Mouse (Mus musculus) embryonic facial prominence, embryonic 13.5 days (tissue): Measurements from ENCODE around the gene Srebf2. TPM values are rescaled to one million over a fixed set of nuclear protein-coding genes. Genes with fewer than 3 reads are reported as not detected.

Source experiments
- ATAC-seq: fragments of 200-750 bp; cut with Nextera tagmentation; 2 replicates; pipeline ENCODE4 v1.8.0; 2017; ENCODE audit warnings: low read depth; ENCODE audit not compliant: insufficient number of reproducible peaks, insufficient read depth, low FRiP score, low TSS enrichment
- H3K27ac ChIP-seq: fragments of 300-500 bp; sonication (generic); 2 replicates; pipeline ENCODE4 v1.5.1; 2015; ENCODE audit warnings: moderate library complexity, mild to moderate bottlenecking, inconsistent platforms
- H3K27me3 ChIP-seq: fragments of 300-500 bp; sonication (generic); 2 replicates; pipeline ENCODE4 v1.6.1; 2015; ENCODE audit warnings: mild to moderate bottlenecking, inconsistent platforms
- H3K36me3 ChIP-seq: fragments of 300-500 bp; sonication (generic); 2 replicates; pipeline ENCODE4 v1.6.1; 2015; ENCODE audit warnings: mild to moderate bottlenecking, inconsistent platforms
- H3K4me1 ChIP-seq: fragments of 300-500 bp; sonication (generic); 2 replicates; pipeline ENCODE4 v1.6.1; 2015; ENCODE audit warnings: inconsistent platforms
- H3K4me2 ChIP-seq: fragments of 300-500 bp; sonication (generic); 2 replicates; pipeline ENCODE4 v1.6.1; 2015; ENCODE audit warnings: moderate library complexity, mild to moderate bottlenecking, inconsistent platforms
- H3K4me3 ChIP-seq: fragments of 300-500 bp; sonication (generic); 2 replicates; pipeline ENCODE4 v1.5.1; 2015; ENCODE audit warnings: mild to moderate bottlenecking, inconsistent platforms
- H3K9ac ChIP-seq: fragments of 300-500 bp; sonication (generic); 2 replicates; pipeline ENCODE4 v1.6.1; 2015; ENCODE audit warnings: mild to moderate bottlenecking, inconsistent platforms
- H3K9me3 ChIP-seq: fragments of 300-500 bp; sonication (generic); 2 replicates; pipeline ENCODE4 v1.6.1; 2016; ENCODE audit warnings: inconsistent platforms
- WGBS: fragments of 180-500 bp; shearing (Covaris S2); methylation state at CpG from one replicate; pipeline ENCODE4 v1.1.7; 2015; ENCODE audit warnings: mixed read lengths; 5-methylcytosine and 5-hydroxymethylcytosine counted together
- polyA plus RNA-seq: library from polyadenylated mRNA; unstranded; fragments of >200 nt; fragmentation: Nextera tagmentation; extraction: Ambion mirVana; gene quantifications from 2 replicates; pipeline ENCODE4 v1.2.1, GENCODE M21; 2015

The Srebf2 gene
- polyA plus RNA-seq, 1 experiment from 2014 or later: 160 TPM

DNA sequence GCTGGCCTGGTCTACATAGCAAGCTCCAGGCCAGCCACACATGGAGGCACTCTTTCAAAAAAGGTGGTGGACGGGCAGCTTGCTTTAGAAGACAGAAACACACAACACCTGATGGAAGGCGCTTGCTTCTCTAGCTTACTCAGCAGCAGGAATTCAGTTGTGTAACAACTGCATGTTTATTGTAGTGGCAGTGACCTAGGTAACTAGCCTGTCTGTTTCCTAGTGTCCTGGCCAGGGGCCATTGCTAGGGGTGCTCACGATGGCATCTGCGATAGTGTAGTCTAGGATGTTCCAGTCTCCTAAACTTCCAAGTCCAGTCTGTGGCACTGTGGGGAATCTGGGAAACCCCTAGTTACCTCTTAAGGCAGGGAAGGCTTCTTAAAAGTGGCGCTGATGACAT lies 2.8 kb upstream of the Srebf2 start:
- Histone ChIP-seq H3K4me1 (peaks cover 20% of the 10 kb centered on the region), H3K9ac (no peak overlapping the region), H3K27ac (no peak overlapping the region), H3K9me3 (no peaks in the 10 kb centered on the region), H3K4me2 (no peak overlapping the region), H3K4me3 (no peak overlapping the region), H3K36me3 (peaks cover 22% of the 10 kb centered on the region), H3K27me3 (no peaks in the 10 kb centered on the region)
- 95% methylated on average over 5 of the region's 5 CpGs for WGBS
- no peak for ATAC-seq

- ATAC-seq: no peak
- 42% methylated on average over 2 of the region's 2 CpGs for WGBS
- Histone ChIP-seq H3K27me3 (no peaks in the 10 kb centered on the region), H3K27ac (peak overlapping the region; percentile 97), H3K9me3 (no peaks in the 10 kb centered on the region), H3K4me1 (peaks cover 28% of the 10 kb centered on the region), H3K4me3 (no peak overlapping the region), H3K9ac (no peak overlapping the region; the same call in 1 of the 2 replicates), H3K4me2 (no peak overlapping the region), H3K36me3 (peaks cover 17% of the 10 kb centered on the region)
Measured at GRCm38 (mm10) chr15:82145408-82145807, 1.6 kb upstream of the Srebf2 start.

DNA sequence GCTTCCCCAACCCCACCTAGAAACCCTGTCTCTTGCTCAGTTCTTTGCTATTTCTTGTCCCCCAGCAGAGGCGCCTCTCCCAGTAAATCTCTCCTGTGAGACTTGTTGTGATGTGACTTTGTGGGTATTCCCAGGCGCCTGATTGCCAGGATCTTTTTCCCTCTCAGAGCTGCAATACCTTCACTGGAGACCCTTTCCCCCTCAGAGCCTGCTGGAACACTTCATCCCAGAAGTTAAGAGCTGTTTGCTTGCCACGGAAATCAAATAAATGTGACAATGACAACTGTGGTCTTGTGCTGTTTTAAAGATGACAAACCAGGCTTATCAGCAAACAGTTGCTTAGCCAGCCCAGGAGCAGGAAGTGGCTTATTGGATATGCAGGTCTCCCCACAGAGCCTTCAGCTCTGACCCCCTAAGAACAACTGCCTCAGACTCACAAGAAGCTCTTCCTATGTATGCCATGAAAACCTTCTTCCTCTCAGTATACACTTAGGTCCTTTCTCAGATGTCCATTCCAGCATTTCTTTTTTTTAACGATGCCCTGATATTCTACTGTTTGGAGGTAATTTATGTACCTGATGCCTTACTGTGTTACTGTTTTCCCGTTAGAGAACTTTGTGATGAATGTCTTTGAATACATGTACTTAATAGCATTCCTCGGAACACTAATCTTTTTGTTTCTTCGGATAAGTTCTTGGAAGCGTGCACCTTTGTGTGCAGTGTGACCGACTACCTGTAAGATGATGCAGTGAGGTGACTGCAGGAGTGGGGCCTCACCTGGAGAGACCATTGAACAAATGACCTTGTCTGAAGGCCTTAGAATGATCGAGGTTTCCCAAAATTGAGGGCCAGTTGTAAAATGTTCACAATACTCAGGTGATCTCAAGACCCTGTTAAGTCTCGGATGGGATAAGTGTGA lies 871 bp upstream of the Srebf2 start:
- no peaks in the 10 kb centered on the region for H3K27me3 ChIP-seq
- H3K27ac ChIP-seq: peak overlapping the region; percentile 97
- no peak; the same call in 1 of the 2 replicates for ATAC-seq
- H3K9me3 ChIP-seq: no peaks in the 10 kb centered on the region
- peak overlapping the region; percentile 55 for H3K4me2 ChIP-seq
- H3K9ac ChIP-seq: peak overlapping the region; percentile 53; the same call in 1 of the 2 replicates
- peaks cover 32% of the 10 kb centered on the region for H3K4me1 ChIP-seq
- H3K4me3 ChIP-seq: peak overlapping the region; percentile 84
- peaks cover 14% of the 10 kb centered on the region for H3K36me3 ChIP-seq
- 15% methylated on average over 11 of the region's 11 CpGs for WGBS

DNA sequence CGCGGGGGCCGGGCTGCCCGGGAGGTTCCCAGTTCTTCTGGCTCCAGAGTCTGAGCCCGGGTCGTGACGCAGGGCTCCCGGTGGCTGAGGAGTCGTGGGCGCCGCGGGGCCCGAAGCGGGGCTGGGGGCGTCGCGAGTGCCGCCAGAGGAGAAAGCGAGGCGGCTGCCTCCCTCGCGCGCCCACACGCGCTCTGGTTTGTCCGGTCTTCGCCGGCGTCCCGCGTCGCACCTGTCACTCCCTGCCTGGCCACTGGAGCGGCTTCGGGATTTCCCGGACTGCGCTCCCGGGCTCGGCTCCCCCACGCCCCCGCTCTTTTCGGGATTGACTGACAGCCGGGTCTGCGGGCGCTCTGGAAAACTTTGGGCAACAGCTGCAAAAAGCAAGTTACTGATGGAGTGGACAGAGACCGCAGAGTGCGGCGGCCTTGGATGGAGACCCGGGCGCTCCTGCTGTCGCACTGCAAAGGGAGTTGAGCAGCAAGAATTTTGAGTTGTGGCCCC lies 680 bp downstream of the Srebf2 start:
- WGBS: 1% methylated on average over 50 of the region's 50 CpGs
- Histone ChIP-seq H3K4me3 (peak overlapping the region; percentile 84), H3K27me3 (no peaks in the 10 kb centered on the region), H3K9me3 (no peaks in the 10 kb centered on the region), H3K9ac (peak overlapping the region; percentile 92), H3K36me3 (peaks cover 5% of the 10 kb centered on the region; the same call in 1 of the 2 replicates), H3K27ac (peak overlapping the region; percentile 97), H3K4me2 (peak overlapping the region; percentile 70), H3K4me1 (peaks cover 42% of the 10 kb centered on the region)
- no peak for ATAC-seq

DNA sequence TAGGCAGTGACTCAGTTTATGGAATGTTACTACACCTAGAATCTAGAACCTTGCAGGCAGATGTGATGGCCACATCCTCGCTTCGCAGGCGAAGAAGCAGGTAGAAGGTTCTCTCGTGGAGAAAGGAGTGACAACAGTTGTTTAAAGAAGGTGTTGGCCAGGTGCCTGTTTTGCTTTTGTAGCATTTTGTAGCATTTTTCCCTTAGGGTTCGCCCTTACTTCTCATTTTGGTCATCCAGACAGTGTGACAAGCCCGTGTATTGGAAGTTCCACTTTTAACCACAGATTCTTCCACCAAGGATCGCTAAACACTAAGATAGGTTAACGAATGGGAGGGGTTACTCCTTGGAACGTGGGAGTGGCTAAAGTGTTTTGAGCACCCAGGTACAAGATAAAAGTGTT lies 1.5 kb downstream of the Srebf2 start:
- H3K4me1 ChIP-seq: peaks cover 48% of the 10 kb centered on the region
- no peaks in the 10 kb centered on the region for H3K9me3 ChIP-seq
- peak overlapping the region; percentile 97; the same call in 1 of the 2 replicates for H3K27ac ChIP-seq
- H3K27me3 ChIP-seq: no peaks in the 10 kb centered on the region
- peak overlapping the region; percentile 84 for H3K4me3 ChIP-seq
- peak overlapping the region; percentile 70 for H3K4me2 ChIP-seq
- 29% methylated on average over 9 of the region's 9 CpGs for WGBS
- ATAC-seq: no peak
- peak overlapping the region; percentile 92 for H3K9ac ChIP-seq
- H3K36me3 ChIP-seq: peaks cover 6% of the 10 kb centered on the region; the same call in 1 of the 2 replicates

DNA sequence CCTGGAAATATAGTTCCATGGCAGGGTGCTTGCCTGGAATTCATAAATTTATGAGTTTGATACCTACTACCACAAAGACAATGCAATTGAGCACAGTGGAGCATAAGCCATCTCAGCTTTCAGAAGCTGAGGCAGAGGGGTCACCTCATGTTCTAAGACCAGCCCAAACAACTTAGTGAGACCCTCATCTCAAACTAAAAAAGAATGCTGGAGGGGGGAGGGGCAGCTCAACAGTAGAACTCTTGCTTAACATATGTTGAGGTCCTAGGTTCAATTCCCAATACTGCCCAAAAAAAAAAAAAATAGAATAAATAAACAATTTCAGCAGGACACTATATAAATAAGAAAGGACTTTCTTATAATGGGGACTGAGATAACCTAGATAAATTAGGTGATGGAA lies 3.1 kb downstream of the Srebf2 start:
- Histone ChIP-seq H3K27ac (no peak overlapping the region), H3K4me1 (peaks cover 55% of the 10 kb centered on the region), H3K9me3 (no peaks in the 10 kb centered on the region), H3K4me2 (no peak overlapping the region), H3K4me3 (no peak overlapping the region), H3K36me3 (peaks cover 9% of the 10 kb centered on the region; the same call in 1 of the 2 replicates), H3K27me3 (no peaks in the 10 kb centered on the region), H3K9ac (no peak overlapping the region)
- no peak for ATAC-seq

DNA sequence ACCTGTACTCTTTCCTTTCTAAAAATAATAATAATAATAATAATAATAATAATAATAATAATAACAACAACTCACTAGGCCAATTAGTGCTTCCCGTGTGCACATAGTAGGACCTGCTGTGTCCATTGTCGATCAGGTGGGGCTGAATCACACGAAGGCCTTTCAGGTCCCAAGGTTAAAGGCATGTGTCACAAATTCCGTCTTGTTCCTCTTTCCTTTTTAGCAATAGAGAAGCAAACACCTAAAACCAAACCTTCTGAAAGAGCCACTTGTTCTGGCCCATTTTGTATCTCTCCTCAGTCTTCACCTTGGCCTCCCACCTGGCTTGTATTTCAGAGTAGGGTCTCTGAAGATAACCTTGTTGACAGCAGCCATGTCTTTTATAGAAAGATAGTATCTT lies 4.2 kb downstream of the Srebf2 start:
- peaks cover 9% of the 10 kb centered on the region; the same call in 1 of the 2 replicates for H3K36me3 ChIP-seq
- ATAC-seq: no peak
- no peak overlapping the region for H3K4me3 ChIP-seq
- H3K9me3 ChIP-seq: no peaks in the 10 kb centered on the region
- no peak overlapping the region for H3K27ac ChIP-seq
- H3K27me3 ChIP-seq: no peaks in the 10 kb centered on the region
- H3K9ac ChIP-seq: no peak overlapping the region
- H3K4me1 ChIP-seq: peaks cover 46% of the 10 kb centered on the region
- H3K4me2 ChIP-seq: no peak overlapping the region
- 87% methylated on average over 4 of the region's 4 CpGs for WGBS

GRCm38 (mm10) chr15:82152022-82152421 lies 5.0 kb downstream of the Srebf2 start:
- peak overlapping the region; percentile 27; the same call in 1 of the 2 replicates for H3K4me2 ChIP-seq
- ATAC-seq: no peak
- H3K4me1 ChIP-seq: peaks cover 43% of the 10 kb centered on the region
- H3K27ac ChIP-seq: peak overlapping the region; percentile 64; the same call in 1 of the 2 replicates
- peaks cover 12% of the 10 kb centered on the region; the same call in 1 of the 2 replicates for H3K36me3 ChIP-seq
- H3K27me3 ChIP-seq: no peaks in the 10 kb centered on the region
- H3K9me3 ChIP-seq: no peaks in the 10 kb centered on the region
- WGBS: 76% methylated on average over 12 of the region's 12 CpGs
- no peak overlapping the region; the same call in 1 of the 2 replicates for H3K4me3 ChIP-seq
- H3K9ac ChIP-seq: no peak overlapping the region

GRCm38 (mm10) chr15:82152435-82152834 lies 5.5 kb downstream of the Srebf2 start:
- H3K4me1 ChIP-seq: peaks cover 45% of the 10 kb centered on the region
- H3K9me3 ChIP-seq: no peaks in the 10 kb centered on the region
- H3K27ac ChIP-seq: peak overlapping the region; percentile 64; the same call in 1 of the 2 replicates
- no peak for ATAC-seq
- no peak overlapping the region; the same call in 1 of the 2 replicates for H3K4me3 ChIP-seq
- no peak overlapping the region for H3K9ac ChIP-seq
- 75% methylated on average over 7 of the region's 7 CpGs for whole genome bisulfite sequencing
- H3K27me3 ChIP-seq: no peaks in the 10 kb centered on the region
- peak overlapping the region; percentile 27; the same call in 1 of the 2 replicates for H3K4me2 ChIP-seq
- peaks cover 12% of the 10 kb centered on the region; the same call in 1 of the 2 replicates for H3K36me3 ChIP-seq

- peaks cover 62% of the 10 kb centered on the region for H3K4me1 ChIP-seq
- H3K4me3 ChIP-seq: no peak overlapping the region
- H3K27ac ChIP-seq: no peak overlapping the region
- H3K27me3 ChIP-seq: no peaks in the 10 kb centered on the region
- no peak overlapping the region for H3K4me2 ChIP-seq
- peaks cover 8% of the 10 kb centered on the region; the same call in 1 of the 2 replicates for H3K36me3 ChIP-seq
- ATAC-seq: no peak
- 81% methylated on average over 6 of the region's 6 CpGs for WGBS
- no peaks in the 10 kb centered on the region for H3K9me3 ChIP-seq
- H3K9ac ChIP-seq: no peak overlapping the region
Measured at GRCm38 (mm10) chr15:82156298-82156697, 9.3 kb downstream of the Srebf2 start.

- Histone ChIP-seq H3K4me2 (no peak overlapping the region), H3K9me3 (no peaks in the 10 kb centered on the region)
- WGBS: 77% methylated on average over 10 of the region's 10 CpGs
Measured at GRCm38 (mm10) chr15:82156902-82157301, 9.9 kb downstream of the Srebf2 start.

More at GRCm38 (mm10) chr15:82156902-82157301, 9.9 kb downstream of the Srebf2 start:
- no peaks in the 10 kb centered on the region for H3K27me3 ChIP-seq
- peaks cover 8% of the 10 kb centered on the region; the same call in 1 of the 2 replicates for H3K36me3 ChIP-seq
- H3K9ac ChIP-seq: no peak overlapping the region
- peaks cover 65% of the 10 kb centered on the region for H3K4me1 ChIP-seq
- no peak overlapping the region for H3K4me3 ChIP-seq
- ATAC-seq: no peak
- no peak overlapping the region for H3K27ac ChIP-seq
